Mouse (Mus musculus): ENCODE measurements around the gene Cadm1.

The Cadm1 gene

DNA sequence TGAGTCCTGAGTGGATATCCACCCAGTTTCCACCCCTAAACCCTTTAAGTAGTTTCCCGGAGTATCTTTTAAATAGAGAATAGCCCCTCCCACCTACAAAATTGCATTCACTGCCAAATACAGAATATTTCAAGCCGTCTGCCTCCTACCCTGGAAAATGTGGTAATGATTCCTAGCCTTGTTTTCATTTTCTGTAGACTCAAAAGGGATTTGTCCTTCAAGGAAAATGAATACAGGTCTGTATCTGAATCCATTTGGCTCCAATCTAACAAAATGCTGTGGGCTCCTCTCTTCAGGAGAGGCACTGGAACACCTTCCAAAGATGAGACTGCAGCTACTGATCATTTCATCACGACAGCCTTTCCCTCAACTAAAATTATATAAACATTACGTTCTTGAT lies 271.3 kb downstream of the Cadm1 start:
- DNase-seq (ENCODE audit: low spot score in 2 of 2), result no peak

- no peak for DNase-seq (ENCODE audit: low spot score in 2 of 2)
Measured at GRCm38 (mm10) chr9:47802527-47802926, 272.6 kb downstream of the Cadm1 start.

GRCm38 (mm10) chr9:47803531-47804105 lies 273.6 kb downstream of the Cadm1 start:
- DNase-seq (ENCODE audit: low spot score in 2 of 2), result no peak

DNA sequence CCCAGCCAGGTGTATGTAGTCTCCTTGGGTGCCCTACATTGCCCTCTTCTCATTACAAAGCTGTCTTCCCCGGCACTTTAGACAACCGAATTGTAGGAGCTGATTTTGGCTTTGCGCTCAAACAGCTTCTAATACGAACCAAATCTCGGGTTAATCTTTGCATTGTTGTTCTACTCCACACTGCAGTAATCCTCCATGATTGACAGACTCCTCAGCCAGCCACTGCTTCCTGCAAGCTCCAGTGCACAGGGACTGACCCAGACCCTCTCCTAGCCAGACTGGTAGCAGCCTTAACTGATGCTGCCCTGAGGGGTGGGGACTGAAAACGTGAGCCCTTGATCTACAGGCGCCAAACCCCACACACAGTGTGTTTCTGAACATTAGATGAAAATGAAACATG lies 275.7 kb downstream of the Cadm1 start:
- DNase-seq (ENCODE audit: low spot score in 2 of 2), result no peak

DNA sequence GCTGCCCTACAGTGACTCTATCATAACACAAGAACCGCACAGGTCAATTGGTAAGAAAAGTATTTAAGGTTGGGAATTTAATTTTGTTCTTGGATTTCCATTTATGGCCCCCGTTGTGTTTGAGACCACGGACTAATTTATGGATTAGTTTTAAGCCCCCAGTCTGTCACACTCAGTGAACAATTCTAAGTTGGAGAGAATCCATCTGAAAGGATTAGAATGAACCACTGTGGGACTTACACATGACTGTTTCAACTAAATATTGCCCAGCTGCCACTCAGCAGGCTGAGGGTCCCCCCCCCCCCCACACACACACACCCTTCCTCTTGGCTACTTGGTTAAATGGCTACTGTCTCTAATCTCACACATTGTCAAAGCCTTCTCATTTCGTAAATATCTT lies 295.7 kb downstream of the Cadm1 start:
- DNase-seq (ENCODE audit: low spot score in 2 of 2), result no peak

DNA sequence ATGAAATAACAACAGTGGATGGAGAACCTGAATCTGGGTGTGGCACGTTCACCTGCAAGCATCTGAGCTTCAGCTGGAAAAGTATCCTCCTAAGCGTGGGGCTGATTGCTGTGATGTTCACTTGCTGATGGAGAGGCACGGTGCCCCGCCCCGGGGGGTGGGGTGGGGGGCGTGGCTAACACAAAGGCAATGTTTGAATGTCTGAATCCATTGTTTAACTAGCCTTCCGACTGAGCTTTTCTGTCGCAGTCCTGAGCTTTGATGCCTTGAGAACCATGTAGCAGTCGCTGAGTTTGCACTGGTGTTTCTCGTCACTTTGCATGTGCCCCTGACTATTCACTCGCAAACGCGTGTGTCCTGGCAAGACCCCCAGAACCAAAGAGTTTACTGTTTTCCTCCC lies 298.8 kb downstream of the Cadm1 start:
- no peak for DNase-seq (ENCODE audit: low spot score in 2 of 2)

DNA sequence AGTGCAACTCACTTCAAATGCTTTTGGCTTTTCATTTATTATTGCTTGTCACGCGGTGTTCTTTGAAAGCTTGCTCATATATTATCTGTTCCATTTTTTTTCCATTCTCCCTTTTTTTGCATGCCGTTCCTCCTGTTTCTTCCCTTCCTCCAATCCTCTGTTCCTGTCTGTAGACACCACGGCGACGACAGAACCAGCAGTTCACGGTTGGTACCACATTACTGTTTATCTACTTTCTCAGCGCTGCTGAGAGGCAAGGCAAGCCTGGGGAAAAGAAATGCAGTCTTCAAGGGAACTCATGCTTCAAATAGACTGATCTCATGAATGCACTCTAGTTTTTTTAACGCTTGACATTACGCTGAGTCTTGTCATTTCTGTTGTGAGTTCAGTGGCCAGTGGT lies 299.2 kb downstream of the Cadm1 start:
- DNase-seq (ENCODE audit: low spot score in 2 of 2), result no peak

DNA sequence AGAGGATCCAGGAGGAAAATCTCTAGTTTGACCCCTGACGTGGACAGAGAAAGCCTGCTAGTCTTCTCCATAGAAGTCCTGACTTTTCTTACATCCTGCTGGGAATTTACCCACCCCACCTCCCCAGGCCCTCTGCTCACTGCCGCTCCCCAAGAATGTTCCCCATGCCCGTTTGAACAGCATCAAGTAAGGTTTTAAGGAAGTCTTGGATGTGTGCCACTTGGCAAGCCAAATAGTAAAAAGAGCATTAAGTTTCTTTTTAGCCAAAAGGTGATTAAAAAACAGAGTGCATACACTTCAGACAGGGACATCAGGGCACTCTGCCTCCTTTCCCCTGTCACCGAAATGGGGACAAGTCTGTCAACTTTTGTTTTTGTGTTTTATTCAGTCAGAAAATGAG lies 299.9 kb downstream of the Cadm1 start:
- no peak for DNase-seq (ENCODE audit: low spot score in 2 of 2)

DNA sequence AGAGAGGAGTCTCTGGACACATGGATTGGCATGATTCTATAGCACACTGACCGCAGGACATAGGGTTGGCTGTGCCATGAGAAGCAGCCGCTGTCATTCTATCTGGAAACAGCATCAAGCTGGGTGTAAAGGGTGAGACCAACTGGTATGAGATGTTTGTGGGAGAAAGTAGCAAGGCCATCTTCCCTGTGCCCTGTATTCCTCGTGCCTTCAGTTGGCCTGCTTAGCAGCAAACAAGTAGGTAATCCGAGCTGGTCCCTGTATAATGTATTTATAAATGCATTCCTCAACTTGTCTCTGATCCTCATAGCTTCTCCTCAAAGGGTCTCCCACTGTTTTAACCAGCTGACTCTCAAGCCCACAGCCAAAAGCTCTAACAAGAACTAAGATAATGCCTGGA lies 301.4 kb downstream of the Cadm1 start:
- no peak for DNase-seq (ENCODE audit: low spot score in 2 of 2)

DNA sequence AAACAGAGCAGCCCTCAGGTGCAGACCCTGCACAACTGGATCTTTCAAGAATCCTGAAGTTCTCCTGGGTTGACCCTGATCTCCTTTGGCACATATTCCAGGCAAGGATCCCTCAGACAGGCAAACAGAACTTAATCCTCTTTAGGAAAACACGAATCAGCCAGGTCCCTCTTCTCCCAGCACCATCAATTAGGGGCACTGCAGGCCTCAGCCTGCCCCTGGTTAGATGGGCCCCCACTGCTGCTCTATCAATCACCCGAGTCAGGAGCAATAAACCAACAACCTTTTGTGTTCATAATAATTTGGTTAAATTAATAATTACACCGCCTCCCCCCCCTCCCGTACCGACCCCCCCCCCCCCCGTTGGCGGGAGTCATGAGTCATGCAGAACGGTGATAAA lies 308.2 kb downstream of the Cadm1 start:
- no peak for DNase-seq (ENCODE audit: low spot score in 2 of 2)

DNA sequence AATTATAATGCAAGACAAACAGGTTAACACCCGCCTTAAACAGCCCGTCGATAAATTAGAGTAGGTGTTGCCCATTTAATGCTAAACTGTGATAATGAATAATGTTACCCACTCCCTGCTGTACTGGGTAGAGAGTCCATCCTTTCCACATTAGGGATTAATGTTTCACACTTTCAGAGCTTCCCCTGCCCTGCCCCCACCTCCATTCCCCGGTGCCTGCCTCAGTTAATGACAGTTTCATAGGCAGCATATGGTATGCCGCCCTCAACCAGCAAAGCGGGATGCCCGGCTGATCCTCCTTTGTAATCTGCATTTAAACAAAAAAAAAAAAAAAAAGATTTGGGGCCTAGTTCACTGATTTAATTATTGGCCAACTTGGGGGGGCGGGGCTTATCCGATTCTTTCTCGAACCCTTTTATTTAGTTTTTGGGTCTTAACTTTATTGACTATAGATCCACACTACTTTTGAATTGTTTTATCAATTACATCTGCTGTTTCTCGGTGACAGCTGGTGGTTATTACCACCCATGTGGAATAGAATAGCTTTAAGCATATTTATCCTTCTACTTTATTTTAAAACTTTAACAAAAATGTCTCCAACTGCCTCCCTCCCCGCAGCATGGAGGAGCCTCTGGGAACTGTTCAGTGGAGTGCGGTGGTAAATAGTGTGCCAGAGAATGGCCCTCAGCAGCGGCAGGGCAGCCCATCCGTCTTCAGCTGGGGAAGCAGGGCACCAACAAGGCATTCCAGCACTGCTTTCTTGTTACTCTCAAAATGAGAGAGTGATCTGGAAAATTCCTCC lies 309.1 kb downstream of the Cadm1 start:
- no peak for DNase-seq (ENCODE audit: low spot score in 2 of 2)

DNA sequence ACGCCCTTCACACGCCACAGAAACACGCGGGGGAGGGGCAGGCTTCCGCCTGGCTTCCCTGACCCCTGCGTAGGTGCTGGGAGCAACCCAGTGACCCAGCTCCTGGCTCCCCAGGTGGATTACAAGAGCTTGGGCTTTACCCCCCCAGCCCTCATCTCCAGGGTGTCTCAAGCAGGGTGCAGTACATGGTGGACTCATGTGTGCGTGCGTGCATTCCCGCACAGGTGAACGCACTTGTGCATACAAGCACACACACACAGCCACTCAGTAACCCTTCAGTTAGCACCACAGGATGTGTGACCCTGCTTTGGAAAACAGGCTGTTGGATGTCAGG lies 309.7 kb downstream of the Cadm1 start:
- no peak for DNase-seq (ENCODE audit: low spot score in 2 of 2)

DNA sequence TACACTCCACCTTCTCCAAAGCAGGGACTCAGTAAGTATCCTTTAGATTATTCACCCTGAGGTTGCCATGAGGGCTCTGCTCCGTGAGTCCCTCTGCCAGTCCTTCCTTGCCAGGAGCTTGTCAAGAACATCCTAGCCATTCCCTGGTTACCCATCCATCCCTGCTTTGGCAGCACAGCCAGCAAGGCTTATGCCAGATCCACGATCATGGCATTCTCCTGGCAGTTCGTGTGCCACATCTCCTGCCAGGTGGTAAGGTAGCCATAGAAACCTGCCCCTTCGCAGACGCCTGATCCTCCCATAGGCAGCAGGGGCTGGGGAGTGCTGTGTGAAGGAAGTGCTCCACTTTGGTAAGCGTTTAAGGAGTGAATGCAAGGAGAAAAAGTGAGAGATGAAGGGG lies 313.4 kb downstream of the Cadm1 start:
- DNase-seq (ENCODE audit: low spot score in 2 of 2), result no peak

- no peak for DNase-seq (ENCODE audit: low spot score in 2 of 2)
Measured at GRCm38 (mm10) chr9:47846275-47846674, 316.3 kb downstream of the Cadm1 start.

DNA sequence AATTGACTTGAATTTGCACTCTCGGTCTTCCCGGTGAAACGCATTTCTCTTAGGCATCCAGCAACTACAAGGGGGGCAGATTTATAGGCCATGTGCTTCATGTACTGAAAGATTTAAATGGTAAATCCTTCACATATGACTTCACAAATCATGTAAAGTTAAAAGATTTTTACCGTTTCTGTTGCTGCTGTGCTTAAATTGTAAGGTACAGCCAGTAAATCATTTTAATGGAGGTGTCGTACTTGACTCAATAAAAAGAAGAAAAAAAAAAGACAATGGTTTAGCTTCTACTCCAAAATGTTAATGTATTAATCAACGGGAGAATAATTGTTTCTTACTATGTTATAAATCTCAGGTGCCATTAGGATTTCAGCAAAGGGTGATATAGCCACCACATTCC lies 317.0 kb downstream of the Cadm1 start:
- no peak for DNase-seq (ENCODE audit: low spot score in 2 of 2)

GRCm38 (mm10) chr9:47847797-47848196 lies 317.8 kb downstream of the Cadm1 start:
- no peak for DNase-seq (ENCODE audit: low spot score in 2 of 2)

DNA sequence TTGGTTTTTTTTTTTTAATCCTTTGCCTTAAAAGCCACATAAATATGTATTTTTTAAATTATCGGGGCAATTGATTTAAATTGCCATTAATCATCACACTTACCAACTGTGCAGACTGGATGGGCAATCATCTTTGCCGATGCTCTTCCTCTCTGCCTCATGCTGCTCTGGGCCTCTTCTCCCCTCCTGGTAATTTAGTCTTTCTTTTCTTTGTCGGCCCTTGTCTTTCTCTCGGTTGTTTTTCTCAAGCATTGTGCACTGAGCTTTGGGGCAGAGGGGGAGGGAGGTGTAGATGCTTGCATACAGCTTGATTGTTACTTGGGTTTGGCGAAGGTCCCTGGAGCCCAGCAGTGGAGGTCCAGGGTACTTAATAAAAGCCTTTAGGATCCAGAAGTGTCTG lies 318.8 kb downstream of the Cadm1 start:
- no peak for DNase-seq (ENCODE audit: low spot score in 2 of 2)

- no peak for DNase-seq (ENCODE audit: low spot score in 2 of 2)
Measured at GRCm38 (mm10) chr9:47856311-47856710, 326.3 kb downstream of the Cadm1 start.

GRCm38 (mm10) chr9:47857235-47857634 lies 327.3 kb downstream of the Cadm1 start:
- DNase-seq (ENCODE audit: low spot score in 2 of 2), result no peak

- DNase-seq (ENCODE audit: low spot score in 2 of 2), result no peak
Measured at GRCm38 (mm10) chr9:47858134-47858533, 328.2 kb downstream of the Cadm1 start.

GRCm38 (mm10) chr9:47858778-47859395 lies 328.9 kb downstream of the Cadm1 start:
- no peak for DNase-seq (ENCODE audit: low spot score in 2 of 2)

- no peak for DNase-seq (ENCODE audit: low spot score in 2 of 2)
Measured at GRCm38 (mm10) chr9:47860994-47861393, 331.0 kb downstream of the Cadm1 start.

GRCm38 (mm10) chr9:47861783-47862182 lies 331.8 kb downstream of the Cadm1 start:
- no peak for DNase-seq (ENCODE audit: low spot score in 2 of 2)
